9 mouse cellular contexts compared by ENCODE assay signal in genomic region chr17:29551019-29551418, GRCm38 (mm10). TPM values are rescaled to one million over a fixed set of nuclear protein-coding genes. Genes with fewer than 3 reads are reported as not detected.
A peak's percentile ranks its signal among the peaks of the same experiment; 100 is the strongest.
DNase-seq lines count a peak whose midpoint lies in the region; ATAC-seq lines count a peak whose summit lies in the region.
"Had no signal": no experiment of that assay in that cellular context is flagged by ENCODE, and none has a peak within 500 bp of the region (broad histone marks: within the 10 kb centered on the region; RNA-seq: fewer than 3 reads in every experiment).

No protein-coding gene starts in this region.

- no peaks in the 10 kb centered on the region for H3K9me3 ChIP-seq in forebrain, embryonic 12.5 days
- H3K9me3 ChIP-seq in forebrain, embryonic 16.5 days (ENCODE audit: control insufficient read depth, low read length): no peaks in the 10 kb centered on the region
- H3K9me3 ChIP-seq in hindbrain, embryonic 15.5 days: no peaks in the 10 kb centered on the region
- no peaks in the 10 kb centered on the region for H3K9me3 ChIP-seq in midbrain, embryonic 16.5 days (replicated peaks; ENCODE audit: control insufficient read depth, low read length, poor library complexity, severe bottlenecking)

- no peak overlapping the region for H3K9ac ChIP-seq in forebrain, embryonic 12.5 days
- no peak overlapping the region for H3K9ac ChIP-seq in forebrain, embryonic 16.5 days (replicated peaks; ENCODE audit: low read depth, low read length)
- no peak overlapping the region for H3K9ac ChIP-seq in hindbrain, embryonic 15.5 days
- H3K9ac ChIP-seq in midbrain, embryonic 16.5 days (ENCODE audit: low read depth, low read length): no peak overlapping the region

- 65% methylated on average over 6 of the region's 6 CpGs for WGBS in forebrain, embryonic 12.5 days
- WGBS in forebrain, embryonic 16.5 days: 64% methylated on average over 6 of the region's 6 CpGs
- WGBS in hindbrain, embryonic 15.5 days: 64% methylated on average over 6 of the region's 6 CpGs
- 62% methylated on average over 6 of the region's 6 CpGs for WGBS in midbrain, embryonic 16.5 days

- no peaks in the 10 kb centered on the region for H3K36me3 ChIP-seq in forebrain, embryonic 12.5 days (replicated peaks)
- H3K36me3 ChIP-seq in forebrain, embryonic 16.5 days (ENCODE audit: control insufficient read depth, insufficient read depth): no peaks in the 10 kb centered on the region
- H3K36me3 ChIP-seq in hindbrain, embryonic 15.5 days: no peaks in the 10 kb centered on the region
- no peaks in the 10 kb centered on the region for H3K36me3 ChIP-seq in midbrain, embryonic 16.5 days (ENCODE audit: control insufficient read depth, insufficient read depth, low read length)

- DNase-seq in CD4-positive helper T cell, adult 2 months (ENCODE audit: low read depth, low spot score): peak; percentile 71
- DNase-seq in left cerebral cortex, postnatal 25 days (ENCODE audit: low spot score in 2 of 2): no peak
- DNase-seq in kidney, adult 9 months: no peak
- no peak for DNase-seq in left cerebral cortex, adult 8-10 months (ENCODE audit: low spot score in 2 of 2)

- intact Hi-C loops in left cerebral cortex, postnatal 25 days (cut with DNase I): no loop called here

- no peak for ATAC-seq in forebrain, embryonic 12.5 days (ENCODE audit: low FRiP score)
- no peak for ATAC-seq in forebrain, embryonic 16.5 days
- ATAC-seq in hindbrain, embryonic 15.5 days (ENCODE audit: low FRiP score, low read depth): no peak
- no peak for ATAC-seq in midbrain, embryonic 16.5 days

- peaks cover 17% of the 10 kb centered on the region for H3K4me1 ChIP-seq in forebrain, embryonic 12.5 days
- peaks cover 15% of the 10 kb centered on the region for H3K4me1 ChIP-seq in forebrain, embryonic 16.5 days (replicated peaks; ENCODE audit: control insufficient read depth, insufficient read depth, low read length)
- H3K4me1 ChIP-seq in hindbrain, embryonic 15.5 days (replicated peaks): peaks cover 21% of the 10 kb centered on the region
- peaks cover 13% of the 10 kb centered on the region for H3K4me1 ChIP-seq in midbrain, embryonic 16.5 days (ENCODE audit: control insufficient read depth, insufficient read depth, low read length)

- H3K4me2 ChIP-seq in forebrain, embryonic 12.5 days: peak overlapping the region; percentile 80
- H3K4me2 ChIP-seq in forebrain, embryonic 16.5 days (ENCODE audit: low read length): no peak overlapping the region
- peak overlapping the region; percentile 85 for H3K4me2 ChIP-seq in hindbrain, embryonic 15.5 days
- peak overlapping the region; percentile 93 for H3K4me2 ChIP-seq in midbrain, embryonic 16.5 days (ENCODE audit: low read length)

- H3K27me3 ChIP-seq in forebrain, embryonic 12.5 days: no peaks in the 10 kb centered on the region
- H3K27me3 ChIP-seq in forebrain, embryonic 16.5 days (replicated peaks; ENCODE audit: control insufficient read depth, insufficient read depth, low read length): no peaks in the 10 kb centered on the region
- H3K27me3 ChIP-seq in hindbrain, embryonic 15.5 days: no peaks in the 10 kb centered on the region
- no peaks in the 10 kb centered on the region for H3K27me3 ChIP-seq in midbrain, embryonic 16.5 days (ENCODE audit: control insufficient read depth, insufficient read depth, low read depth, low read length)

- no peak overlapping the region for H3K27ac ChIP-seq in forebrain, embryonic 12.5 days
- no peak overlapping the region for H3K27ac ChIP-seq in forebrain, embryonic 16.5 days (ENCODE audit: low read length)
- no peak overlapping the region for H3K27ac ChIP-seq in hindbrain, embryonic 15.5 days (replicated peaks)
- H3K27ac ChIP-seq in midbrain, embryonic 16.5 days (ENCODE audit: low read length): no peak overlapping the region
- H3K27ac ChIP-seq: macrophage had no signal

- no peak overlapping the region for H3K4me3 ChIP-seq in forebrain, embryonic 12.5 days (replicated peaks)
- no peak overlapping the region for H3K4me3 ChIP-seq in forebrain, embryonic 16.5 days (replicated peaks; ENCODE audit: low read length)
- H3K4me3 ChIP-seq in hindbrain, embryonic 15.5 days: peak overlapping the region; percentile 71; the same call in 1 of the 2 replicates
- no peak overlapping the region for H3K4me3 ChIP-seq in midbrain, embryonic 16.5 days (ENCODE audit: low read depth, low read length)

RNA-seq across cellular contexts. Expression of gene Tmem217, which starts 1.2 kb away (rescaled TPM):
- polyA plus RNA-seq in forebrain, embryonic 12.5 days (2016; fragmentation: Nextera tagmentation; extraction: Ambion mirVana): 1.2 and 1.5 TPM in 2 replicates
- polyA plus RNA-seq in forebrain, embryonic 16.5 days (2015; fragmentation: Nextera tagmentation; extraction: Ambion mirVana): 0.50 and 1.1 TPM in 2 replicates
- polyA plus RNA-seq in hindbrain, embryonic 15.5 days (2015; fragmentation: Nextera tagmentation; extraction: Ambion mirVana): 1.2 and 1.3 TPM in 2 replicates
- polyA plus RNA-seq in midbrain, embryonic 16.5 days (2015; fragmentation: Nextera tagmentation; extraction: Ambion mirVana): 0.89 and 1.3 TPM in 2 replicates
- not detected for total RNA-seq in left cerebral cortex, postnatal 25 days (2021)
- total RNA-seq in left cerebral cortex, adult 8-10 months (2022): not detected

RNA-seq across cellular contexts. Expression of gene Tbc1d22b, which starts 1.4 kb away (rescaled TPM):
- 24.3 and 27.0 TPM in 2 replicates for polyA plus RNA-seq in forebrain, embryonic 12.5 days (2016; fragmentation: Nextera tagmentation; extraction: Ambion mirVana)
- polyA plus RNA-seq in forebrain, embryonic 16.5 days (2015; fragmentation: Nextera tagmentation; extraction: Ambion mirVana): 22.0 and 25.9 TPM in 2 replicates
- 26.3 and 32.6 TPM in 2 replicates for polyA plus RNA-seq in hindbrain, embryonic 15.5 days (2015; fragmentation: Nextera tagmentation; extraction: Ambion mirVana)
- 29.5 and 32.2 TPM in 2 replicates for polyA plus RNA-seq in midbrain, embryonic 16.5 days (2015; fragmentation: Nextera tagmentation; extraction: Ambion mirVana)
- 10 to 100 TPM; 42.3 to 43.2 TPM for total RNA-seq in left cerebral cortex, postnatal 25 days (2021)
- total RNA-seq in left cerebral cortex, adult 8-10 months (2022): 10 to 100 TPM; 35.6 to 39.5 (median 38.4) TPM

RNA-seq across cellular contexts. Expression of gene Gm17657, which starts 1.6 kb away (rescaled TPM):
- not detected in 2 replicates for polyA plus RNA-seq in forebrain, embryonic 12.5 days (2016; fragmentation: Nextera tagmentation; extraction: Ambion mirVana)
- not detected in 2 replicates for polyA plus RNA-seq in forebrain, embryonic 16.5 days (2015; fragmentation: Nextera tagmentation; extraction: Ambion mirVana)
- 0.17 TPM in 1 of 2 replicates, not detected in the other for polyA plus RNA-seq in hindbrain, embryonic 15.5 days (2015; fragmentation: Nextera tagmentation; extraction: Ambion mirVana)
- not detected in 2 replicates for polyA plus RNA-seq in midbrain, embryonic 16.5 days (2015; fragmentation: Nextera tagmentation; extraction: Ambion mirVana)
- not detected for total RNA-seq in left cerebral cortex, postnatal 25 days (2021)
- total RNA-seq in left cerebral cortex, adult 8-10 months (2022): not detected
- polyA plus RNA-seq: macrophage had no signal
